Mouse (Mus musculus) liver, embryonic 14.5 days (tissue): ENCODE measurements at regions not wholly inside any gene's neighbourhood (a gene's known extent, or its start where the extent isn't known, plus 50 kb on each side); places are given as distances from the start of the nearest gene placed in this dataset.

Source experiments
- CTCF ChIP-seq: IDR thresholded peaks from 2 replicates; pipeline ENCODE4 v1.5.1; 2016; ENCODE audit warnings: antibody characterized with exemption, low read depth, control low read depth
- EP300 ChIP-seq: IDR thresholded peaks from 2 replicates; pipeline ENCODE4 v1.6.1; 2016; ENCODE audit warnings: antibody characterized with exemption, low read depth

DNA sequence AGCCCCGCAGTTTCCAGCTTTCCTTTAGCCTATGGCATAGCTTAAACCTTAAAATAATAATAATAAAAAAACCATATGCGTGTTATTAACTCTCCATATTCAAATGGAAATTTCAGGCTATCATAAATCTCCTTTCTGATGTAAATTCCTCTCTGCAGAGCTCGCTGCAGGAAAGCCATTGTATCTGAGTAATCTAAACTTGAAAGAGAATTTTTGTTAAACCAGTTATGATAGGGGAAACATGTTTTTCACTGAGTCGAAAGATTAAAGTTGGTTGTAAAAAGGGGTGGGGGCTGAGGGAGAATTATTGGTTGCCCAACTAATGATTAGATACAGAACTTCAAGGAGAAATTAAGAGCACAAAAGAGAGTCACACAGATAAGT, 69.1 kb upstream of the Prep start:
- no peak for TF ChIP-seq CTCF
- no peak for TF ChIP-seq EP300
